In genomic region chr7:98120325-98120724, GRCm38 (mm10) we compare ENCODE assay signal across 8 mouse cellular contexts. TPM values are rescaled to one million over a fixed set of nuclear protein-coding genes. Genes with fewer than 3 reads are reported as not detected.
DNase-seq lines count a peak whose midpoint lies in the region; ATAC-seq and TF ChIP-seq lines count a peak whose summit lies in the region.

No protein-coding gene starts in this region.

- no peaks in the 10 kb centered on the region for H3K36me3 ChIP-seq in heart, adult 2 months (ENCODE audit: control insufficient read depth, insufficient read depth, low read length)
- no peaks in the 10 kb centered on the region for H3K36me3 ChIP-seq in kidney, adult 2 months (ENCODE audit: control insufficient read depth, insufficient read depth, low read length)
- no peaks in the 10 kb centered on the region for H3K36me3 ChIP-seq in limb, embryonic 14.5 days (ENCODE audit: control insufficient read depth, insufficient read depth, low read length)
- H3K36me3 ChIP-seq in midbrain, embryonic 16.5 days (ENCODE audit: control insufficient read depth, insufficient read depth, low read length), result peaks cover 3% of the 10 kb centered on the region; the same call in 1 of the 2 replicates

- peak; percentile 37 for DNase-seq in 3134 (ENCODE audit: extremely low read depth, insufficient read length, low spot score)
- peak; percentile 80 to 82 for DNase-seq in adrenal gland, adult 18-20 months (ENCODE audit: low spot score in 2 of 2)
- DNase-seq in embryo, embryonic 11 days, result peak; percentile 79
- peak; percentile 62 to 82 for DNase-seq in heart, adult 2 months
- DNase-seq in kidney, adult 2 months, result peak; percentile 79
- peak; percentile 72 for DNase-seq in limb, embryonic 14.5 days (ENCODE audit: low spot score)
- peak; percentile 61 to 87 for DNase-seq in spleen, postnatal 4 days (ENCODE audit: low spot score in 2 of 2)

- WGBS in heart, adult 2 months, result 14% methylated on average over 7 of the region's 7 CpGs
- WGBS in kidney, adult 2 months, result 3% methylated on average over 7 of the region's 7 CpGs
- WGBS in limb, embryonic 14.5 days, result 5% methylated on average over 7 of the region's 7 CpGs
- 13% methylated on average over 7 of the region's 7 CpGs for WGBS in midbrain, embryonic 16.5 days

- intact Hi-C loops in heart, adult 2 months (cut with DNase I), result loop anchor here (1.0 to 2.0 kb wide), 3 partner anchors 16 to 376 kb away; no protein-coding TSS in a partner anchor

- no peaks in the 10 kb centered on the region for H3K9me3 ChIP-seq in limb, embryonic 14.5 days (ENCODE audit: control insufficient read depth, low read length)
- H3K9me3 ChIP-seq in midbrain, embryonic 16.5 days (replicated peaks; ENCODE audit: control insufficient read depth, low read length, poor library complexity, severe bottlenecking), result no peaks in the 10 kb centered on the region

- TF ChIP-seq CTCF in heart, adult 2 months (IDR thresholded peaks at IDR 0.05), result peak; percentile 91
- TF ChIP-seq CTCF in kidney, adult 2 months (conservative IDR thresholded peaks at IDR 0.05; ENCODE audit: insufficient read depth, insufficient read length, low read depth, low read length), result peak; percentile 95

- H3K27ac ChIP-seq in heart, adult 2 months, result no peak overlapping the region
- no peak overlapping the region for H3K27ac ChIP-seq in kidney, adult 2 months (ENCODE audit: insufficient read depth, low read depth, low read length)
- H3K27ac ChIP-seq in limb, embryonic 14.5 days (replicated peaks; ENCODE audit: low read depth, low read length), result no peak overlapping the region
- no peak overlapping the region for H3K27ac ChIP-seq in midbrain, embryonic 16.5 days (ENCODE audit: low read length)

- no peak overlapping the region for H3K4me3 ChIP-seq in heart, adult 2 months
- peak overlapping the region; percentile 22 for H3K4me3 ChIP-seq in kidney, adult 2 months (ENCODE audit: insufficient read depth, low read depth, low read length)
- peak overlapping the region; percentile 13 for H3K4me3 ChIP-seq in limb, embryonic 14.5 days (replicated peaks; ENCODE audit: low read length)
- no peak overlapping the region for H3K4me3 ChIP-seq in midbrain, embryonic 16.5 days (ENCODE audit: low read depth, low read length)

- peak; percentile 85; the same call in 1 of the 2 replicates for TF ChIP-seq EP300 in heart, adult 2 months (IDR thresholded peaks at IDR 0.05; ENCODE audit: insufficient read depth, low read depth, low read length)

- H3K4me2 ChIP-seq in limb, embryonic 14.5 days (replicated peaks; ENCODE audit: low read depth, low read length, severe bottlenecking), result peak overlapping the region; percentile 47
- peak overlapping the region; percentile 49 for H3K4me2 ChIP-seq in midbrain, embryonic 16.5 days (ENCODE audit: low read length)

- peak; percentile 77 for ATAC-seq in limb, embryonic 14.5 days (ENCODE audit: low FRiP score, low read depth)
- ATAC-seq in midbrain, embryonic 16.5 days, result peak; percentile 75

- H3K27me3 ChIP-seq in heart, adult 2 months (ENCODE audit: control insufficient read depth, insufficient read depth, low read length), result no peaks in the 10 kb centered on the region
- no peaks in the 10 kb centered on the region for H3K27me3 ChIP-seq in kidney, adult 2 months (replicated peaks; ENCODE audit: control insufficient read depth, insufficient read depth, low read length)
- H3K27me3 ChIP-seq in limb, embryonic 14.5 days (ENCODE audit: control insufficient read depth, insufficient read depth, low read length), result no peaks in the 10 kb centered on the region
- no peaks in the 10 kb centered on the region for H3K27me3 ChIP-seq in midbrain, embryonic 16.5 days (ENCODE audit: control insufficient read depth, insufficient read depth, low read depth, low read length)

- no peaks in the 10 kb centered on the region for H3K79me2 ChIP-seq in heart, adult 2 months (replicated peaks; ENCODE audit: control insufficient read depth, insufficient read depth, low read length)

- H3K4me1 ChIP-seq in heart, adult 2 months (ENCODE audit: control insufficient read depth, insufficient read depth, low read length), result peaks cover 12% of the 10 kb centered on the region
- peaks cover 20% of the 10 kb centered on the region; the same call in 1 of the 2 replicates for H3K4me1 ChIP-seq in kidney, adult 2 months (ENCODE audit: control insufficient read depth, insufficient read depth, low read length)
- H3K4me1 ChIP-seq in limb, embryonic 14.5 days (ENCODE audit: control insufficient read depth, insufficient read depth, low read length), result no peaks in the 10 kb centered on the region
- no peaks in the 10 kb centered on the region for H3K4me1 ChIP-seq in midbrain, embryonic 16.5 days (ENCODE audit: control insufficient read depth, insufficient read depth, low read length)

- H3K9ac ChIP-seq in heart, adult 2 months (ENCODE audit: low read depth, low read length), result 0 out of 2 replicates have a peak overlapping the region, but pooled peaks have one; percentile 13
- no peak overlapping the region for H3K9ac ChIP-seq in limb, embryonic 14.5 days (ENCODE audit: low read depth, low read length, severe bottlenecking)
- H3K9ac ChIP-seq in midbrain, embryonic 16.5 days (ENCODE audit: low read depth, low read length), result no peak overlapping the region

- TF ChIP-seq POLR2A in heart, adult 2 months (IDR thresholded peaks at IDR 0.05; ENCODE audit: insufficient read depth, low read depth, low read length), result no peak
- no peak for TF ChIP-seq POLR2A in kidney, adult 2 months (IDR thresholded peaks at IDR 0.05; ENCODE audit: low read depth, low read length)
- no peak for TF ChIP-seq POLR2A in limb, embryonic 14.5 days (IDR thresholded peaks at IDR 0.05; ENCODE audit: borderline replicate concordance, extremely low read depth, insufficient read depth, insufficient read length)

RNA-seq across cellular contexts. Expression of gene Myo7a, which starts 1.0 kb away (rescaled TPM):
- total RNA-seq in adrenal gland, adult 18-20 months (2021), result 100 to 1,000 TPM; 117 to 127 TPM
- 1 to 10 TPM; 4.5 to 5.9 TPM for total RNA-seq in heart, adult 2 months (2021)
- polyA plus RNA-seq in heart, adult 2 months (2012; rRNA removed), result 7.1 and 10.8 TPM in 2 replicates
- polyA plus RNA-seq in kidney, adult 2 months (2012; rRNA removed), result 24.6 and 29.8 TPM in 2 replicates
- polyA plus RNA-seq in limb, embryonic 14.5 days (2012; rRNA removed), result 18.1 and 24.0 TPM in 2 replicates
- 8.1 and 11.3 TPM in 2 replicates for polyA plus RNA-seq in limb, embryonic 14.5 days (2014; fragmentation: Nextera tagmentation; extraction: Ambion mirVana)
- polyA plus RNA-seq in midbrain, embryonic 16.5 days (2015; fragmentation: Nextera tagmentation; extraction: Ambion mirVana), result 22.5 and 22.8 TPM in 2 replicates

RNA-seq across cellular contexts. Expression of gene Omp, which starts 25.0 kb away (rescaled TPM):
- total RNA-seq in adrenal gland, adult 18-20 months (2021), result 1 to 10 TPM in 1 of 2 experiments, not detected in 1; 4.4 TPM
- under 1 TPM in 1 of 2 experiments, not detected in 1; 0.14 TPM for total RNA-seq in heart, adult 2 months (2021)
- polyA plus RNA-seq in heart, adult 2 months (2012; rRNA removed), result 0.06 TPM in 1 of 2 replicates, not detected in the other
- polyA plus RNA-seq in kidney, adult 2 months (2012; rRNA removed), result 0.53 and 1.3 TPM in 2 replicates
- polyA plus RNA-seq in limb, embryonic 14.5 days (2012; rRNA removed), result 0.25 and 0.38 TPM in 2 replicates
- 0.17 and 0.18 TPM in 2 replicates for polyA plus RNA-seq in limb, embryonic 14.5 days (2014; fragmentation: Nextera tagmentation; extraction: Ambion mirVana)
- polyA plus RNA-seq in midbrain, embryonic 16.5 days (2015; fragmentation: Nextera tagmentation; extraction: Ambion mirVana), result 0.35 TPM in 2 replicates

RNA-seq across cellular contexts. Expression of gene Capn5, which starts 57.7 kb away (rescaled TPM):
- total RNA-seq in adrenal gland, adult 18-20 months (2021), result 1 to 10 TPM; 4.2 to 4.6 TPM
- total RNA-seq in heart, adult 2 months (2021), result 1 to 10 TPM; 1.8 to 2.4 TPM
- 3.7 and 4.6 TPM in 2 replicates for polyA plus RNA-seq in heart, adult 2 months (2012; rRNA removed)
- polyA plus RNA-seq in kidney, adult 2 months (2012; rRNA removed), result 13.8 and 14.6 TPM in 2 replicates
- 9.6 and 11.3 TPM in 2 replicates for polyA plus RNA-seq in limb, embryonic 14.5 days (2012; rRNA removed)
- polyA plus RNA-seq in limb, embryonic 14.5 days (2014; fragmentation: Nextera tagmentation; extraction: Ambion mirVana), result 5.6 and 6.5 TPM in 2 replicates
- 23.5 and 24.0 TPM in 2 replicates for polyA plus RNA-seq in midbrain, embryonic 16.5 days (2015; fragmentation: Nextera tagmentation; extraction: Ambion mirVana)

Comparison
In these comparisons a context has a peak if more than half of its experiments do, and no peak if none do; other contexts are left out.
1. H3K4me3 ChIP-seq: peak in kidney, adult 2 months (single experiment) and limb, embryonic 14.5 days (single experiment); none in heart, adult 2 months (single experiment) and midbrain, embryonic 16.5 days (single experiment).
2. Peak in every context shown above with its lines, with median percentiles within 50 percentile points of each other: DNase-seq.